Mouse (Mus musculus): ENCODE data around the gene Zfp97. TPM values are rescaled to one million over a fixed set of nuclear protein-coding genes. Genes with fewer than 3 reads are reported as not detected.
A peak's percentile ranks its signal among the peaks of the same experiment; 100 is the strongest.
"Not testable (repeated sequence)": the region's sequence is repeated elsewhere in the genome, so short reads cannot be mapped to it uniquely, and the experiment has no call there.

The Zfp97 gene
- polyA plus RNA-seq (2015; fragmentation: Nextera tagmentation; extraction: Ambion mirVana) = 6.3 and 6.6 TPM in 2 replicates

DNA sequence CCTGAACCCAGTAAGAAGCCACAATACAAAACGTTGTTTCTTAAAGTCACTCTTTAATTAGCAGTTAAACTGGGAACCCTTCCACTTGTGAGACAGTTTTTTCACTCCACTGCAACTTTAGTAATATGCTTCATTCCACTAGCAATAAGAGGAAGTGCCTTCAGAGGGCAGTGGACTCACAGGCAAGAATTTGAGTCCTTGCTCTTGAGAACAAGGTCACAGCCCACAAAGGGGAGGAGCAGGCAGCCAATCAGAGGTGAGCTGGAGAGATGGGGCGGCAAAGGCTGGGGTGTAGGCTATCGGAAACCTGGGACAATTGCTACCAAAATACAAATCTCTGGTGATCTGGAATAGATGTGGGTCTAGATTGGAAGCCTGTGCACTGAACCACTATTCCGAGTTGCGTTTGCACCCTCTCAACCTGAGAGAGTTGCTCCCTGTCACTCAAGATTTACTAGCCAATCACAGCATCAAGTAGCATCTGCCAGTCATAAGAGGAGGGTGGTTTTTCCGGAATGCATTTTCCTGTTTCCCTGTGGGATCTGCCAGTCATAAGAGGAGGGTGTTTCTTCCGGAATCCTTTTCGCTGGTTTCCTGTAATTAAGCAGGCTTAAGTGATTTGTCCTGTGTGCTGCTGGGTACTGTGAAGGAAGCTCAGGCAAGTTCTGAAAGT, at the start of gene Zfp97:
Zfp97 (plus strand) TSS at position 586 of the 673 bp plus-strand sequence.
- ATAC-seq (ENCODE audit: low read depth) = peak; percentile 98
- not testable (repeated sequence) for H3K4me2 ChIP-seq (ENCODE audit: low read depth, low read length); H3K4me3 ChIP-seq (ENCODE audit: low read length); H3K9ac ChIP-seq (ENCODE audit: low read length); H3K9me3 ChIP-seq (ENCODE audit: control insufficient read depth, low read length); H3K27ac ChIP-seq (ENCODE audit: low read length); H3K27me3 ChIP-seq (ENCODE audit: control insufficient read depth, insufficient read depth, low read depth, low read length); H3K4me1 ChIP-seq (replicated peaks; ENCODE audit: control insufficient read depth, insufficient read depth, low read length); H3K36me3 ChIP-seq (ENCODE audit: control insufficient read depth, insufficient read depth, low read length)
- no CpG with 5 or more reads among the region's 8 CpGs for WGBS

DNA sequence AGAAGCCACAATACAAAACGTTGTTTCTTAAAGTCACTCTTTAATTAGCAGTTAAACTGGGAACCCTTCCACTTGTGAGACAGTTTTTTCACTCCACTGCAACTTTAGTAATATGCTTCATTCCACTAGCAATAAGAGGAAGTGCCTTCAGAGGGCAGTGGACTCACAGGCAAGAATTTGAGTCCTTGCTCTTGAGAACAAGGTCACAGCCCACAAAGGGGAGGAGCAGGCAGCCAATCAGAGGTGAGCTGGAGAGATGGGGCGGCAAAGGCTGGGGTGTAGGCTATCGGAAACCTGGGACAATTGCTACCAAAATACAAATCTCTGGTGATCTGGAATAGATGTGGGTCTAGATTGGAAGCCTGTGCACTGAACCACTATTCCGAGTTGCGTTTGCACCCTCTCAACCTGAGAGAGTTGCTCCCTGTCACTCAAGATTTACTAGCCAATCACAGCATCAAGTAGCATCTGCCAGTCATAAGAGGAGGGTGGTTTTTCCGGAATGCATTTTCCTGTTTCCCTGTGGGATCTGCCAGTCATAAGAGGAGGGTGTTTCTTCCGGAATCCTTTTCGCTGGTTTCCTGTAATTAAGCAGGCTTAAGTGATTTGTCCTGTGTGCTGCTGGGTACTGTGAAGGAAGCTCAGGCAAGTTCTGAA, 57.7 kb downstream of the Zfp97 start:
- H3K4me3 ChIP-seq (ENCODE audit: low read length); H3K9me3 ChIP-seq (ENCODE audit: control insufficient read depth, low read length); H3K4me2 ChIP-seq (ENCODE audit: low read depth, low read length); H3K4me1 ChIP-seq (replicated peaks; ENCODE audit: control insufficient read depth, insufficient read depth, low read length); H3K36me3 ChIP-seq (ENCODE audit: control insufficient read depth, insufficient read depth, low read length); H3K9ac ChIP-seq (ENCODE audit: low read length); H3K27me3 ChIP-seq (ENCODE audit: control insufficient read depth, insufficient read depth, low read depth, low read length); H3K27ac ChIP-seq (ENCODE audit: low read length): not testable (repeated sequence)
- no CpG with 5 or more reads among the region's 8 CpGs for WGBS
- ATAC-seq (ENCODE audit: low read depth) = peak; percentile 99

DNA sequence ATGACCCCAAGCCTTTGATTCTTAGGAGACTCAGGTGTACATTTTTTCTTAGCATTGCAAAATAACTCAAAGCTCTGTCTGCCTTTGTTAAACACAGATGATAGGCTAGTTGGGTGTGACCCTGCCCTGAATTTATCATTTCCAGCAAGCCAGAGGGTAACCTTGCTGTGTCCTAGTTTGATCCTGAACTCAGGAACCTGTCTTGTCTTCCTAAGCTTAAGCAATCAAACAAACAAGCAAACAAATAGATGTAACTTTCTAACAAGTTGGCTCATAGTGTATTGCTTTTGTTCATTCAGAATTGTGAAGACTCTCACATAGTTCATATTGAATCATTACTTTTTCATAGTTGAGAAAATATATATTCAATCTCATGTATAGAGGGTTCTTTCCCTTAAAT, 73.5 kb downstream of the Zfp97 start:
- not testable (repeated sequence) for H3K4me1 ChIP-seq (replicated peaks; ENCODE audit: control insufficient read depth, insufficient read depth, low read length); ATAC-seq (ENCODE audit: low read depth); H3K36me3 ChIP-seq (ENCODE audit: control insufficient read depth, insufficient read depth, low read length); H3K9ac ChIP-seq (ENCODE audit: low read length); H3K27me3 ChIP-seq (ENCODE audit: control insufficient read depth, insufficient read depth, low read depth, low read length); H3K4me3 ChIP-seq (ENCODE audit: low read length); H3K4me2 ChIP-seq (ENCODE audit: low read depth, low read length); H3K27ac ChIP-seq (ENCODE audit: low read length)
- H3K9me3 ChIP-seq (ENCODE audit: control insufficient read depth, low read length) = peaks cover 14% of the 10 kb centered on the region

DNA sequence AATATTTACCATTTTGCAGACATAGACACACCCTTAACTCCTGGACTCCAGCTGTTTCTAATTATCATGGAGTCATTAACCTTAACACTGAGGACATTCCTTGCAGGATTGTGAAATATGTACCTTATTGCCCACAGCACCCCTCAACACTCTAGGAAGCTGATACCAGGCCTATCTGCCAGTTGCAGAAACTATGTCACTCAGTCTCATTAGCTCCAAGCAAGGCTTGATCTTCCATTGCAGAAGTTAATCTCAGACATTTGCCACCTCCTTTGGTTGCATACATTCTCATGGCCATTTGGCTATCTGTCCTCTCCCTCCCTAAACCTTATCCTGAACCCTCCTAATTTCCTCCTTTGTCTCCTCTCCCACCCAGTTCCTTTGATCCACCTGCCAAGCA, 74.0 kb downstream of the Zfp97 start:
- Histone ChIP-seq H3K4me1 (replicated peaks; ENCODE audit: control insufficient read depth, insufficient read depth, low read length) (no peaks in the 10 kb centered on the region), H3K27ac (ENCODE audit: low read length) (no peak overlapping the region), H3K9me3 (ENCODE audit: control insufficient read depth, low read length) (peaks cover 16% of the 10 kb centered on the region), H3K36me3 (ENCODE audit: control insufficient read depth, insufficient read depth, low read length) (peaks cover 6% of the 10 kb centered on the region), H3K9ac (ENCODE audit: low read length) (no peak overlapping the region), H3K4me3 (ENCODE audit: low read length) (no peak overlapping the region), H3K4me2 (ENCODE audit: low read depth, low read length) (no peak overlapping the region), H3K27me3 (ENCODE audit: control insufficient read depth, insufficient read depth, low read depth, low read length) (no peaks in the 10 kb centered on the region)
- ATAC-seq (ENCODE audit: low read depth) = no peak

DNA sequence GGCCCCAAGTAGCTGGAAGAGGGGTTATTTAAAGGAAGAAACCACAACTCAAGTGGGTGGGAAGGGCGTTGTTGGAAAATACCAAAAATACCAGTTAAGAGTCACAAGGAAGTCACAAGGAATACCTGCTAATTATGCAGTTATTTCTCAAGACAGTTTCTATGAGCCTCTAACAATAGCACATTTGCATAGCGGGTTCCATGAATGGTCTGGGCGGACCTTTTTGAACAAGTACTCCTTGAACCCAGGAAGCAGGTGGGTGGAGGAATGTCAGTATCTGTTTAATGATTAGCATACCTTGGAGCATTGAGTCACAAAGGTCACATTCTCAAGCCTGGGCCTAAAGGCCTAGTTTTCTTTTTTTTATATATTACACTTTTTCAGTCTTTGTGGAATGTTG, 74.9 kb downstream of the Zfp97 start:
- H3K9me3 ChIP-seq (ENCODE audit: control insufficient read depth, low read length) = peaks cover 19% of the 10 kb centered on the region
- H3K4me2 ChIP-seq (ENCODE audit: low read depth, low read length); H3K27me3 ChIP-seq (ENCODE audit: control insufficient read depth, insufficient read depth, low read depth, low read length); H3K9ac ChIP-seq (ENCODE audit: low read length); H3K4me3 ChIP-seq (ENCODE audit: low read length); H3K4me1 ChIP-seq (replicated peaks; ENCODE audit: control insufficient read depth, insufficient read depth, low read length); H3K27ac ChIP-seq (ENCODE audit: low read length); ATAC-seq (ENCODE audit: low read depth); H3K36me3 ChIP-seq (ENCODE audit: control insufficient read depth, insufficient read depth, low read length): not testable (repeated sequence)
- 96% methylated on average over 3 of the region's 3 CpGs for WGBS

Other genes with a start within 250 kb of the Zfp97 start
- 5.9 and 6.0 TPM in 2 replicates for gene Zfp960, start 57.3 kb upstream of the Zfp97 start, polyA plus RNA-seq (2015; fragmentation: Nextera tagmentation; extraction: Ambion mirVana)